Comparison of ENCODE assay signal across 28 mouse cellular contexts in the genomic region with DNA sequence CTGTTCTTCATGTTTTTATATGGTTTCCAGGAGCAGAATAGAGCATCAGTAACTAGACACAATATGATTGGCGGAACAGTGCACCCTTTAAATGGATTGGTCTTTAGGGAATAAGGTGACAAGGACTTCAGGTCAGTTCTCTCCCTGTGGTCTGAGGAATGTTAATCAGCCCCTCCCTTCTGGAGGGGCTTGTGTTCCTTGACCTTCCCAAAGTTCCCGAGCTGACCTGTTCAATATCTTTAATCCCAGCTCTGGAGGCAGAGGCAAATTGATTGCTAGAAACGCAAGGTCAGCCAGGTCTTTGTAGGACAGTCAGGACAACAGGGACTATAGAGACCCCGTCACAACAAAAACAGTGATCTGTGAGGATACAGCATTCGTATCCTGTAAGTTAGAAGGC. TPM values are rescaled to one million over a fixed set of nuclear protein-coding genes. Genes with fewer than 3 reads are reported as not detected.
DNase-seq lines count a peak whose midpoint lies in the region; ATAC-seq and TF ChIP-seq lines count a peak whose summit lies in the region.
"Had no signal": no experiment of that assay in that cellular context is flagged by ENCODE, and none has a peak within 500 bp of the region (broad histone marks: within the 10 kb centered on the region; RNA-seq: fewer than 3 reads in every experiment).

No protein-coding gene starts in this region.

- no peak for TF ChIP-seq EP300 in liver, postnatal 0 days (IDR thresholded peaks at IDR 0.05; ENCODE audit: low read depth)
- TF ChIP-seq EP300 in ES-Bruce4 (IDR thresholded peaks at IDR 0.05; ENCODE audit: insufficient read depth, low read depth, low read length) = peak; percentile 88
- TF ChIP-seq EP300 in liver, embryonic 14.5 days (IDR thresholded peaks at IDR 0.05; ENCODE audit: low read depth) = no peak

- 82% methylated on average over 5 of the region's 5 CpGs for WGBS in liver, embryonic 11.5 days
- WGBS in liver, postnatal 0 days (ENCODE audit: insufficient replicate concordance) = 82% methylated on average over 5 of the region's 5 CpGs
- 77% methylated on average over 5 of the region's 5 CpGs for WGBS in liver, embryonic 14.5 days (ENCODE audit: insufficient replicate concordance)
- WGBS in forebrain, embryonic 14.5 days = 77% methylated on average over 5 of the region's 5 CpGs
- 93% methylated on average over 5 of the region's 5 CpGs for WGBS in kidney, adult 2 months

- DNase-seq in liver, embryonic 11.5 days (ENCODE audit: low spot score) = no peak
- no peak for DNase-seq in liver, postnatal 0 days
- peak; percentile 91 for DNase-seq in R1 (ENCODE audit: low read depth, low spot score)
- no peak for DNase-seq in liver, embryonic 14.5 days (ENCODE audit: low read depth in 3 of 3, low spot score in 3 of 3)
- DNase-seq in forebrain, embryonic 14.5 days (ENCODE audit: low spot score) = no peak
- no peak for DNase-seq in urinary bladder, postnatal 10 days (ENCODE audit: low spot score)
- DNase-seq in kidney, adult 2 months = no peak
- DNase-seq: adrenal gland, postnatal 10 days; adrenal gland, postnatal 36 days; B cell, adult 2 months; cerebellum, adult 18-20 months; cerebellum, adult 9-10 months; cerebellum, postnatal 14 days; gastrocnemius, postnatal 25 days; heart, adult 18-20 months; heart, postnatal 10 days; heart, postnatal 36 days had no signal

- no peak overlapping the region for H3K4me3 ChIP-seq in liver, embryonic 11.5 days (ENCODE audit: low read depth, low read length)
- H3K4me3 ChIP-seq in liver, postnatal 0 days (ENCODE audit: low read depth, low read length) = no peak overlapping the region
- peak overlapping the region; percentile 48 for H3K4me3 ChIP-seq in ES-Bruce4 (ENCODE audit: low read depth, low read length)
- no peak overlapping the region for H3K4me3 ChIP-seq in liver, embryonic 14.5 days (ENCODE audit: insufficient read depth in 1 of 2, low read depth in 2 of 2, low read length in 2 of 2)
- H3K4me3 ChIP-seq in forebrain, embryonic 14.5 days (ENCODE audit: low read depth, low read length) = no peak overlapping the region
- H3K4me3 ChIP-seq in kidney, adult 2 months (ENCODE audit: insufficient read depth, low read depth, low read length) = no peak overlapping the region
- H3K4me3 ChIP-seq: forebrain, embryonic 15.5 days; heart, embryonic 12.5 days; heart, embryonic 15.5 days; hindbrain, embryonic 10.5 days; hindbrain, embryonic 13.5 days had no signal

- TF ChIP-seq CTCF in liver, postnatal 0 days (IDR thresholded peaks at IDR 0.05; ENCODE audit: low read depth) = no peak
- TF ChIP-seq CTCF in ES-Bruce4 (IDR thresholded peaks at IDR 0.05; ENCODE audit: low read depth, low read length) = no peak
- TF ChIP-seq CTCF in liver, embryonic 14.5 days (IDR thresholded peaks at IDR 0.05; ENCODE audit: low read depth) = no peak
- no peak for TF ChIP-seq CTCF in kidney, adult 2 months (conservative IDR thresholded peaks at IDR 0.05; ENCODE audit: insufficient read depth, insufficient read length, low read depth, low read length)

- H3K4me1 ChIP-seq in liver, embryonic 11.5 days (replicated peaks; ENCODE audit: control insufficient read depth, insufficient read depth, low read length) = peaks cover 64% of the 10 kb centered on the region
- peaks cover 50% of the 10 kb centered on the region for H3K4me1 ChIP-seq in liver, postnatal 0 days (ENCODE audit: insufficient read depth)
- peaks cover 2% of the 10 kb centered on the region for H3K4me1 ChIP-seq in ES-Bruce4 (ENCODE audit: control insufficient read depth, insufficient read depth, low read length)
- H3K4me1 ChIP-seq in liver, embryonic 14.5 days (replicated peaks; ENCODE audit: control insufficient read depth in 2 of 2, insufficient read depth in 2 of 2, low read length in 1 of 2) = peaks cover 35 to 46% of the 10 kb centered on the region in 2 experiments
- H3K4me1 ChIP-seq in forebrain, embryonic 14.5 days (ENCODE audit: control insufficient read depth, insufficient read depth, low read length) = peaks cover 14% of the 10 kb centered on the region
- peaks cover 19% of the 10 kb centered on the region for H3K4me1 ChIP-seq in kidney, adult 2 months (ENCODE audit: control insufficient read depth, insufficient read depth, low read length)

- H3K9ac ChIP-seq in liver, embryonic 11.5 days (ENCODE audit: low read depth, low read length) = no peak overlapping the region
- H3K9ac ChIP-seq in liver, postnatal 0 days (replicated peaks) = no peak overlapping the region; the same call in 1 of the 2 replicates
- peak overlapping the region; percentile 76 for H3K9ac ChIP-seq in ES-Bruce4 (ENCODE audit: low read depth, poor library complexity, severe bottlenecking)
- H3K9ac ChIP-seq in liver, embryonic 14.5 days (replicated peaks) = peak overlapping the region; percentile 31; the same call in 1 of the 2 replicates
- no peak overlapping the region for H3K9ac ChIP-seq in forebrain, embryonic 14.5 days (ENCODE audit: low read length)
- H3K9ac ChIP-seq: forebrain, embryonic 15.5 days; heart, embryonic 12.5 days; heart, embryonic 15.5 days had no signal

- H3K27ac ChIP-seq in liver, embryonic 11.5 days (ENCODE audit: low read depth, low read length) = no peak overlapping the region
- no peak overlapping the region for H3K27ac ChIP-seq in liver, postnatal 0 days (ENCODE audit: low read depth)
- H3K27ac ChIP-seq in ES-Bruce4 (ENCODE audit: insufficient read depth, low read length) = peak overlapping the region; percentile 95
- no peak overlapping the region for H3K27ac ChIP-seq in liver, embryonic 14.5 days
- H3K27ac ChIP-seq in forebrain, embryonic 14.5 days (ENCODE audit: low read depth, low read length) = no peak overlapping the region
- no peak overlapping the region for H3K27ac ChIP-seq in kidney, adult 2 months (ENCODE audit: insufficient read depth, low read depth, low read length)
- H3K27ac ChIP-seq: forebrain, embryonic 15.5 days; heart, embryonic 15.5 days; hindbrain, embryonic 10.5 days; hindbrain, embryonic 13.5 days had no signal

- no peaks in the 10 kb centered on the region; the same call in 1 of the 2 replicates for H3K36me3 ChIP-seq in liver, embryonic 11.5 days (ENCODE audit: control insufficient read depth, insufficient read depth, low read length)
- H3K36me3 ChIP-seq in liver, postnatal 0 days (replicated peaks; ENCODE audit: insufficient read depth, low read length) = peaks cover 6% of the 10 kb centered on the region; the same call in 1 of the 2 replicates
- H3K36me3 ChIP-seq in ES-Bruce4 (ENCODE audit: control insufficient read depth, insufficient read depth, low read length, poor library complexity, severe bottlenecking) = peaks cover 18% of the 10 kb centered on the region
- H3K36me3 ChIP-seq in liver, embryonic 14.5 days (replicated peaks; ENCODE audit: control insufficient read depth, insufficient read depth, low read depth) = no peaks in the 10 kb centered on the region
- H3K36me3 ChIP-seq in forebrain, embryonic 14.5 days (ENCODE audit: control insufficient read depth, insufficient read depth, low read length) = no peaks in the 10 kb centered on the region
- H3K36me3 ChIP-seq in kidney, adult 2 months (ENCODE audit: control insufficient read depth, insufficient read depth, low read length) = no peaks in the 10 kb centered on the region
- H3K36me3 ChIP-seq: forebrain, embryonic 15.5 days; heart, embryonic 15.5 days; hindbrain, embryonic 13.5 days had no signal

- TF ChIP-seq POLR2A in ES-Bruce4 (IDR thresholded peaks at IDR 0.05; ENCODE audit: insufficient read depth, low read length) = no peak
- TF ChIP-seq POLR2A in kidney, adult 2 months (IDR thresholded peaks at IDR 0.05; ENCODE audit: low read depth, low read length) = no peak

- ATAC-seq in liver, embryonic 11.5 days (replicated peaks; ENCODE audit: low FRiP score) = no peak
- ATAC-seq in liver, postnatal 0 days = no peak
- no peak for ATAC-seq in liver, embryonic 14.5 days (ENCODE audit: insufficient read depth)
- ATAC-seq in forebrain, embryonic 14.5 days = no peak
- ATAC-seq: forebrain, embryonic 15.5 days; hindbrain, embryonic 16.5 days; intestine, postnatal 0 days had no signal

- H3K27me3 ChIP-seq in liver, embryonic 11.5 days (replicated peaks; ENCODE audit: control insufficient read depth, insufficient read depth, low read length) = no peaks in the 10 kb centered on the region
- no peaks in the 10 kb centered on the region for H3K27me3 ChIP-seq in liver, postnatal 0 days (ENCODE audit: insufficient read depth, low read length)
- H3K27me3 ChIP-seq in ES-Bruce4 (ENCODE audit: control insufficient read depth, insufficient read depth, low read length, poor library complexity, severe bottlenecking) = no peaks in the 10 kb centered on the region
- H3K27me3 ChIP-seq in liver, embryonic 14.5 days (ENCODE audit: control insufficient read depth, insufficient read depth, low read length) = no peaks in the 10 kb centered on the region
- no peaks in the 10 kb centered on the region for H3K27me3 ChIP-seq in forebrain, embryonic 14.5 days (replicated peaks; ENCODE audit: control insufficient read depth, insufficient read depth, low read length)
- H3K27me3 ChIP-seq in kidney, adult 2 months (replicated peaks; ENCODE audit: control insufficient read depth, insufficient read depth, low read length) = no peaks in the 10 kb centered on the region
- H3K27me3 ChIP-seq: CH12.LX; forebrain, embryonic 15.5 days; heart, embryonic 12.5 days; heart, embryonic 15.5 days; hindbrain, embryonic 13.5 days had no signal

- no peaks in the 10 kb centered on the region for H3K9me3 ChIP-seq in liver, embryonic 11.5 days (ENCODE audit: control insufficient read depth, low read length)
- H3K9me3 ChIP-seq in liver, postnatal 0 days (ENCODE audit: low read length) = no peaks in the 10 kb centered on the region
- H3K9me3 ChIP-seq in ES-Bruce4 (replicated peaks; ENCODE audit: control insufficient read depth, insufficient read depth, low read length, poor library complexity, severe bottlenecking) = no peaks in the 10 kb centered on the region
- H3K9me3 ChIP-seq in liver, embryonic 14.5 days (ENCODE audit: control insufficient read depth, low read length) = no peaks in the 10 kb centered on the region
- H3K9me3 ChIP-seq in forebrain, embryonic 14.5 days (replicated peaks; ENCODE audit: control insufficient read depth, low read length) = no peaks in the 10 kb centered on the region
- H3K9me3 ChIP-seq: forebrain, embryonic 15.5 days; heart, embryonic 12.5 days; heart, embryonic 15.5 days; hindbrain, embryonic 10.5 days; hindbrain, embryonic 13.5 days had no signal

- H3K4me2 ChIP-seq in liver, embryonic 11.5 days = peak overlapping the region; percentile 44
- H3K4me2 ChIP-seq in liver, postnatal 0 days (ENCODE audit: low read depth, low read length) = no peak overlapping the region
- H3K4me2 ChIP-seq in liver, embryonic 14.5 days (ENCODE audit: low read depth) = no peak overlapping the region; the same call in 1 of the 2 replicates
- H3K4me2 ChIP-seq in forebrain, embryonic 14.5 days (ENCODE audit: low read length) = no peak overlapping the region
- H3K4me2 ChIP-seq: forebrain, embryonic 15.5 days; heart, embryonic 12.5 days; heart, embryonic 15.5 days; hindbrain, embryonic 13.5 days had no signal

RNA-seq across cellular contexts. Expression of gene Usp48, which starts 5.0 kb away (rescaled TPM):
- polyA plus RNA-seq in liver, embryonic 11.5 days (2014; fragmentation: Nextera tagmentation; extraction: Ambion mirVana) = 65.7 and 70.3 TPM in 2 replicates
- 23.3 and 28.4 TPM in 2 replicates for polyA plus RNA-seq in liver, postnatal 0 days (2015; fragmentation: Nextera tagmentation; extraction: Ambion mirVana)
- polyA plus RNA-seq in ES-Bruce4 (2011; ENCODE audit: insufficient read depth, insufficient read length, low read depth, missing spikeins) = 401 and 412 TPM in 2 replicates
- 20.2 and 27.4 TPM in 2 replicates for polyA plus RNA-seq in liver, embryonic 14.5 days (2012; rRNA removed)
- polyA plus RNA-seq in liver, embryonic 14.5 days (2014; fragmentation: Nextera tagmentation; extraction: Ambion mirVana) = 25.9 and 29.6 TPM in 2 replicates
- polyA plus RNA-seq in forebrain, embryonic 14.5 days (2014; fragmentation: Nextera tagmentation; extraction: Ambion mirVana) = 52.4 and 68.4 TPM in 2 replicates
- polyA plus RNA-seq in kidney, adult 2 months (2012; rRNA removed) = 38.6 and 39.5 TPM in 2 replicates

RNA-seq across cellular contexts. Expression of gene Ldlrad2, which starts 24.2 kb away (rescaled TPM):
- polyA plus RNA-seq in liver, embryonic 11.5 days (2014; fragmentation: Nextera tagmentation; extraction: Ambion mirVana) = not detected in 2 replicates
- polyA plus RNA-seq in liver, postnatal 0 days (2015; fragmentation: Nextera tagmentation; extraction: Ambion mirVana) = not detected in 2 replicates
- not detected in 2 replicates for polyA plus RNA-seq in ES-Bruce4 (2011; ENCODE audit: insufficient read depth, insufficient read length, low read depth, missing spikeins)
- not detected in 2 replicates for polyA plus RNA-seq in liver, embryonic 14.5 days (2012; rRNA removed)
- polyA plus RNA-seq in liver, embryonic 14.5 days (2014; fragmentation: Nextera tagmentation; extraction: Ambion mirVana) = not detected in 2 replicates
- not detected in 2 replicates for polyA plus RNA-seq in forebrain, embryonic 14.5 days (2014; fragmentation: Nextera tagmentation; extraction: Ambion mirVana)
- not detected in 2 replicates for polyA plus RNA-seq in kidney, adult 2 months (2012; rRNA removed)
- polyA plus RNA-seq: forebrain, embryonic 11.5 days; gonadal fat pad, adult 2 months; heart, embryonic 12.5 days; intestine, postnatal 0 days had no signal

Comparison
In these comparisons a context has a peak if more than half of its experiments do, and no peak if none do; other contexts are left out.
1. H3K9ac ChIP-seq: peak in ES-Bruce4 (single experiment) and liver, embryonic 14.5 days (single experiment); none in liver, embryonic 11.5 days (single experiment), liver, postnatal 0 days (single experiment) and forebrain, embryonic 14.5 days (single experiment).